Mouse (Mus musculus): Measurements from ENCODE around the gene Pomgnt1. TPM values are rescaled to one million over a fixed set of nuclear protein-coding genes. Genes with fewer than 3 reads are reported as not detected.

Pomgnt1 gene
- polyA plus RNA-seq, 1 experiment from 2014 or later, result 66.3 TPM

- peaks cover 97% of the 10 kb centered on the region for H3K36me3 ChIP-seq (ENCODE audit: control insufficient read depth, insufficient read depth, low read length)
- H3K9me3 ChIP-seq (ENCODE audit: control insufficient read depth, low read length), result no peaks in the 10 kb centered on the region
- 86% methylated on average over 23 of the region's 23 CpGs for WGBS
- peak; percentile 9; the same call in 1 of the 2 replicates for ATAC-seq (ENCODE audit: insufficient number of reproducible peaks, insufficient read depth, low FRiP score, low read depth)
- no peak overlapping the region for H3K4me3 ChIP-seq (ENCODE audit: control insufficient read depth in 1 of 2, insufficient read depth in 1 of 2, low read depth in 1 of 2, low read length in 2 of 2)
- no peaks in the 10 kb centered on the region for H3K27me3 ChIP-seq (ENCODE audit: control insufficient read depth, insufficient read depth, low read length)
- no peak overlapping the region for H3K9ac ChIP-seq (ENCODE audit: low read length)
- H3K4me1 ChIP-seq (ENCODE audit: control insufficient read depth in 2 of 2, insufficient read depth in 2 of 2, low read length in 2 of 2), result no peaks in the 10 kb centered on the region
- H3K4me2 ChIP-seq (ENCODE audit: low read length), result no peak overlapping the region
- no peak overlapping the region for H3K27ac ChIP-seq (replicated peaks in 1 of 2; ENCODE audit: control insufficient read depth in 1 of 2, insufficient read depth in 1 of 2, low read depth in 2 of 2, low read length in 2 of 2)
Measured at GRCm38 (mm10) chr4:116088510-116089249, 35.0 kb upstream of the Pomgnt1 start.

- Histone ChIP-seq H3K4me1 (ENCODE audit: control insufficient read depth in 2 of 2, insufficient read depth in 2 of 2, low read length in 2 of 2) (no peaks in the 10 kb centered on the region), H3K9ac (ENCODE audit: low read length) (no peak overlapping the region), H3K9me3 (ENCODE audit: control insufficient read depth, low read length) (no peaks in the 10 kb centered on the region), H3K4me2 (ENCODE audit: low read length) (no peak overlapping the region), H3K4me3 (ENCODE audit: control insufficient read depth in 1 of 2, insufficient read depth in 1 of 2, low read depth in 1 of 2, low read length in 2 of 2) (no peak overlapping the region), H3K27me3 (ENCODE audit: control insufficient read depth, insufficient read depth, low read length) (no peaks in the 10 kb centered on the region), H3K27ac (replicated peaks in 1 of 2; ENCODE audit: control insufficient read depth in 1 of 2, insufficient read depth in 1 of 2, low read depth in 2 of 2, low read length in 2 of 2) (no peak overlapping the region), H3K36me3 (ENCODE audit: control insufficient read depth, insufficient read depth, low read length) (peaks cover 98% of the 10 kb centered on the region)
- ATAC-seq (ENCODE audit: insufficient number of reproducible peaks, insufficient read depth, low FRiP score, low read depth), result no peak
- WGBS, result 85% methylated on average over 10 of the region's 10 CpGs
Measured at GRCm38 (mm10) chr4:116096291-116096690, 27.3 kb upstream of the Pomgnt1 start.

- 79% methylated on average over 8 of the region's 8 CpGs for WGBS
- H3K36me3 ChIP-seq (ENCODE audit: control insufficient read depth, insufficient read depth, low read length), result peaks cover 94% of the 10 kb centered on the region
- no peaks in the 10 kb centered on the region for H3K9me3 ChIP-seq (ENCODE audit: control insufficient read depth, low read length)
- no peak overlapping the region for H3K4me3 ChIP-seq (ENCODE audit: control insufficient read depth in 1 of 2, insufficient read depth in 1 of 2, low read depth in 1 of 2, low read length in 2 of 2)
- no peak overlapping the region for H3K27ac ChIP-seq (replicated peaks in 1 of 2; ENCODE audit: control insufficient read depth in 1 of 2, insufficient read depth in 1 of 2, low read depth in 2 of 2, low read length in 2 of 2)
- H3K4me2 ChIP-seq (ENCODE audit: low read length), result no peak overlapping the region
- no peak for ATAC-seq (ENCODE audit: insufficient number of reproducible peaks, insufficient read depth, low FRiP score, low read depth)
- H3K27me3 ChIP-seq (ENCODE audit: control insufficient read depth, insufficient read depth, low read length), result no peaks in the 10 kb centered on the region
- no peaks in the 10 kb centered on the region for H3K4me1 ChIP-seq (ENCODE audit: control insufficient read depth in 2 of 2, insufficient read depth in 2 of 2, low read length in 2 of 2)
- H3K9ac ChIP-seq (ENCODE audit: low read length), result no peak overlapping the region
Measured at GRCm38 (mm10) chr4:116097211-116097610, 26.4 kb upstream of the Pomgnt1 start.

GRCm38 (mm10) chr4:116100959-116101358 lies 22.7 kb upstream of the Pomgnt1 start:
- Histone ChIP-seq H3K9me3 (ENCODE audit: control insufficient read depth, low read length) (no peaks in the 10 kb centered on the region), H3K4me3 (ENCODE audit: control insufficient read depth in 1 of 2, insufficient read depth in 1 of 2, low read depth in 1 of 2, low read length in 2 of 2) (no peak overlapping the region), H3K27ac (replicated peaks in 1 of 2; ENCODE audit: control insufficient read depth in 1 of 2, insufficient read depth in 1 of 2, low read depth in 2 of 2, low read length in 2 of 2) (no peak overlapping the region), H3K4me1 (ENCODE audit: control insufficient read depth in 2 of 2, insufficient read depth in 2 of 2, low read length in 2 of 2) (no peaks in the 10 kb centered on the region), H3K4me2 (ENCODE audit: low read length) (no peak overlapping the region), H3K27me3 (ENCODE audit: control insufficient read depth, insufficient read depth, low read length) (no peaks in the 10 kb centered on the region), H3K9ac (ENCODE audit: low read length) (no peak overlapping the region), H3K36me3 (ENCODE audit: control insufficient read depth, insufficient read depth, low read length) (peaks cover 84% of the 10 kb centered on the region)
- WGBS, result 76% methylated on average over 7 of the region's 7 CpGs
- ATAC-seq (ENCODE audit: insufficient number of reproducible peaks, insufficient read depth, low FRiP score, low read depth), result no peak

- Histone ChIP-seq H3K36me3 (ENCODE audit: control insufficient read depth, insufficient read depth, low read length) (peaks cover 62% of the 10 kb centered on the region), H3K27me3 (ENCODE audit: control insufficient read depth, insufficient read depth, low read length) (no peaks in the 10 kb centered on the region), H3K27ac (replicated peaks in 1 of 2; ENCODE audit: control insufficient read depth in 1 of 2, insufficient read depth in 1 of 2, low read depth in 2 of 2, low read length in 2 of 2) (no peak overlapping the region), H3K4me2 (ENCODE audit: low read length) (no peak overlapping the region), H3K4me1 (ENCODE audit: control insufficient read depth in 2 of 2, insufficient read depth in 2 of 2, low read length in 2 of 2) (no peaks in the 10 kb centered on the region), H3K9ac (ENCODE audit: low read length) (no peak overlapping the region), H3K9me3 (ENCODE audit: control insufficient read depth, low read length) (no peaks in the 10 kb centered on the region), H3K4me3 (ENCODE audit: control insufficient read depth in 1 of 2, insufficient read depth in 1 of 2, low read depth in 1 of 2, low read length in 2 of 2) (no peak overlapping the region)
- ATAC-seq (ENCODE audit: insufficient number of reproducible peaks, insufficient read depth, low FRiP score, low read depth), result no peak
- whole genome bisulfite sequencing, result 92% methylated on average over 5 of the region's 5 CpGs
Measured at GRCm38 (mm10) chr4:116105278-116105677, 18.4 kb upstream of the Pomgnt1 start.

- WGBS, result 87% methylated on average over 6 of the region's 6 CpGs
- Histone ChIP-seq H3K27ac (replicated peaks in 1 of 2; ENCODE audit: control insufficient read depth in 1 of 2, insufficient read depth in 1 of 2, low read depth in 2 of 2, low read length in 2 of 2) (no peak overlapping the region), H3K27me3 (ENCODE audit: control insufficient read depth, insufficient read depth, low read length) (no peaks in the 10 kb centered on the region)
Measured at GRCm38 (mm10) chr4:116110695-116111094, 12.9 kb upstream of the Pomgnt1 start.

GRCm38 (mm10) chr4:116111486-116111885 lies 12.2 kb upstream of the Pomgnt1 start:
- H3K36me3 ChIP-seq (ENCODE audit: control insufficient read depth, insufficient read depth, low read length), result peaks cover 46% of the 10 kb centered on the region

More at GRCm38 (mm10) chr4:116110695-116111094, 12.9 kb upstream of the Pomgnt1 start:
- peaks cover 45% of the 10 kb centered on the region for H3K36me3 ChIP-seq (ENCODE audit: control insufficient read depth, insufficient read depth, low read length)
- H3K4me3 ChIP-seq (ENCODE audit: control insufficient read depth in 1 of 2, insufficient read depth in 1 of 2, low read depth in 1 of 2, low read length in 2 of 2), result no peak overlapping the region
- H3K9ac ChIP-seq (ENCODE audit: low read length), result no peak overlapping the region
- no peak overlapping the region for H3K4me2 ChIP-seq (ENCODE audit: low read length)
- no peaks in the 10 kb centered on the region for H3K4me1 ChIP-seq (ENCODE audit: control insufficient read depth in 2 of 2, insufficient read depth in 2 of 2, low read length in 2 of 2)
- H3K9me3 ChIP-seq (ENCODE audit: control insufficient read depth, low read length), result no peaks in the 10 kb centered on the region
- ATAC-seq (ENCODE audit: insufficient number of reproducible peaks, insufficient read depth, low FRiP score, low read depth), result no peak

More at GRCm38 (mm10) chr4:116111486-116111885, 12.2 kb upstream of the Pomgnt1 start:
- H3K9me3 ChIP-seq (ENCODE audit: control insufficient read depth, low read length), result no peaks in the 10 kb centered on the region
- ATAC-seq (ENCODE audit: insufficient number of reproducible peaks, insufficient read depth, low FRiP score, low read depth), result no peak
- H3K9ac ChIP-seq (ENCODE audit: low read length), result no peak overlapping the region
- no peak overlapping the region for H3K27ac ChIP-seq (replicated peaks in 1 of 2; ENCODE audit: control insufficient read depth in 1 of 2, insufficient read depth in 1 of 2, low read depth in 2 of 2, low read length in 2 of 2)
- WGBS, result 89% methylated on average over 2 of the region's 2 CpGs
- H3K4me1 ChIP-seq (ENCODE audit: control insufficient read depth in 2 of 2, insufficient read depth in 2 of 2, low read length in 2 of 2), result no peaks in the 10 kb centered on the region
- no peak overlapping the region for H3K4me2 ChIP-seq (ENCODE audit: low read length)
- no peak overlapping the region for H3K4me3 ChIP-seq (ENCODE audit: control insufficient read depth in 1 of 2, insufficient read depth in 1 of 2, low read depth in 1 of 2, low read length in 2 of 2)
- H3K27me3 ChIP-seq (ENCODE audit: control insufficient read depth, insufficient read depth, low read length), result no peaks in the 10 kb centered on the region
